Mouse (Mus musculus): ENCODE data around the gene Stra6l.

Gene Stra6l

GRCm38 (mm10) chr4:45844355-45844754, 4.1 kb upstream of the Stra6l start:
- no peak for DNase-seq (ENCODE audit: inconsistent ontology term)

DNA sequence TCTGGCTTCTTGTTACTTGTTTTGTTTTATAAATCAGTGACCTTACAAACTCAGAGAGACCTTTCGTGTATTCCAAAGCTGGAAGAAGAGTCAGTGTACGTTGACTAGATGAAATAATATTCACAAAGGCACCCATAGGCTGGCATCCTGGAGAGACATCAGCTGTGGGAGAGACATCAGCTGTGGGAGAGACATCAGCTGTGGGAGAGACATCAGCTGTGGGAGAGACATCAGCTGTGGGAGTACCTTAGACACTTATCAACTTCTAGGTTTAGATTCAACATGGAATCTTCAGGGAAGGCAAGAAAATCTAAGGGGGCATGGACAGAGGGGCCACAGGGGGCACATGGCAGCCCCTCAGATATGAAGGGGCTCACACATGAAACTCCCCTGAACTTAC, 2.2 kb upstream of the Stra6l start:
- DNase-seq (ENCODE audit: inconsistent ontology term), result no peak

DNA sequence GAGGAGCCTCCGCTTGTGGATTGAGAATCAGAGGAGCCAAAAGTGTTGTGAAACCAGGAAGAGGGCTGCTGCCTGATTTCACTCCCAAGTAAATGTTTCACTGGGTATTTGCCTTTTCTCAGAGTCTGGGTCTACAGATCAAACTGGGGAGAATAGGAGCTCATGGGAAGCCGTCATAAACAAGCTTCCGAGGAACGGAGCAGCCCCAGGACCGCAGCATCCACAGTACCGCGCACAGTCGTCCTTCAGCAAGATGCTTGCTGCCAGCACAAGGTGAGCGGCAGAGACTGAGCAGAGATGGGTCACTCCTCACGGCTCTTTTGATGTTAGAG, 327 bp downstream of the Stra6l start:
- no peak for DNase-seq (ENCODE audit: inconsistent ontology term)

DNA sequence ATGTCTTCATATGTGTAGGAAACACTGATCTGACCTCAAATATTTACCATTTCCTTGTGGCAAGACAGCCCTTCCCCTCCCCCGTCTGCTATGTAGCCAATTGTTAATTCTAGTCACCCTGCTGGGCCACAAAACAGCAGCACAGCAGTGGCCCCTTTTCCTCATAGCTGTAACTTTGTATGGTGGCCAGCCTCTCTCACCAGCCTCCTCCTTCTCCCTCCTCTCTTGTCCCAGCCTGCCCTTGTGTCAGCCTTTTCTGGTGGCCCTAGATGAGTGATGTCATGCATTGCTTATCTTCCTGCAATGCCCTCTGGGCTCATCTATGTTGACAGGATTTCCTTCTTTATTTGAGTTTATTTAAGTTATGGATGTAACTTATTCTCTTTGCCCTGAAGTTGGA, 955 bp downstream of the Stra6l start:
- peak; percentile 26 for DNase-seq (ENCODE audit: inconsistent ontology term)

GRCm38 (mm10) chr4:45851640-45852051, 3.2 kb downstream of the Stra6l start:
- DNase-seq (ENCODE audit: inconsistent ontology term), result peak; percentile 91

GRCm38 (mm10) chr4:45853496-45854246, 5.2 kb downstream of the Stra6l start:
- DNase-seq (ENCODE audit: inconsistent ontology term), result no peak

DNA sequence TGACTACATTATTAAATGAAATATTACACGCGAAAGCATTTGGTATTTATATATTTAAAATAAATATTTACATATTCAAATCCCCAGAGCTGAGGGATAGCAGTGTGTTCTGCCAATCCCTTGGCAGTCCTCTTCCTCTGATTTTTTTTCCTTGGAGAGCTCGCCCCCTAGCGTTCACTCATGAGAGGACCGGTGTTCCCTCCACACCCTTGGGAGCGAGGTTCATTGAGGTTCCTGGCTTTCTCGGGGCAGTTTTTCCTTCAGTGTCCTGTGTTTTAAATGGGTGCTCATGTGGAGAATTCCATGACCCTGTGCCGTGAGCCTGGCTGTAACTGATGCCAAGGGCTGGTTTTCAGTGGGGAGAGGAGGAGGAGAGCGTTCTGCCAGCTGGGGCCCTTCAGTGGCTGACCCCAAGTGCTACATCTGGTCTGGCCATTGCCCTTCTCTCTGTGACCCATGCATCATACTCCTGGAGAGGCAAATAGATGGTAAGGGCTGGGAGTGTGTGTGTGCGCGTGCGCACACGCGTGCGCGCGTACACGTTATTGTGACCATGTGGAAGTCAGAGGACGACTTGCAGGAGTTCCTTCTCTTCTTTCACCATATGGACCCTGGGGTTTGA, 7.5 kb downstream of the Stra6l start:
- peak; percentile 67 for DNase-seq (ENCODE audit: inconsistent ontology term)

GRCm38 (mm10) chr4:45861160-45861559, 12.7 kb downstream of the Stra6l start:
- DNase-seq (ENCODE audit: inconsistent ontology term), result no peak

GRCm38 (mm10) chr4:45867416-45867815, 19.0 kb downstream of the Stra6l start:
- DNase-seq (ENCODE audit: inconsistent ontology term), result no peak

DNA sequence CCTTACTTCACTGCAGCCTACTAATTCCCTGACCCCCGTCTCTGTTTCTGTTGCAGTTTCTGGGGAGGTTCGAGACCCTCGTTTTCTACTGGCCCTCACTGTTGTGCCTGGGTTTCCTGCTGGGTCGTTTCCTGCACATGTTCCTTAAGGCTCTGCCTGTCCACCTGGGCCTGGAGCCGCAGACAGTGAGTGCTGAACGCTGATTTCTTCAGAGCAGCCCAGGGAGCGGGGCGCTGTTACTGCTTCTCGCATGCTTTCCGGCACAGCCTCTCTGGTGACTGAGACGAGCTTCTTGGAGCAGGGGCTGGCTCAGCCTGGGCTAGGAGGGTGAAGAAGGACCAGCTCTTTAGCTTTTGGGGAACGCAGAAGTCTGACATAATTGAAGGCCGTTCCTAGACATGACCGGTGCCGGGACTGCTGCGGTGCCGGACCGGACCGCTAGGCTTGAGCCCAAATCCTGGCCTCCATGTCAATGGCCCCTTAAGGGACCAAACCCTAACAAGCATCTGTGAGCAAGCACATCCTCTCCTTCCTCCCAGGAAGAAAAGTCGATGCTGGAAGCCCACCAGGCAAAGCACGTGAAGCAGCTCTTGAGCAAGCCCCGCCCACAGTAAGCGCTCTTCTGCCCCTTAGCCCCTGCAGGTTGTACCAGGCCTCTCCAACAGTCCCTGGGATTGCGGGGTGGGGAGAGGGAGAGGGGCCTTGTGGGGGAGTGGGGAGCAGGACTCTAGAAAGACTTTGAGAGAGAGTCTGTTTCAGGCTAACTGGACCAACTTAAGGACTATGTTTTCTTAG, 20.8 kb downstream of the Stra6l start:
- DNase-seq (ENCODE audit: inconsistent ontology term), result no peak

DNA sequence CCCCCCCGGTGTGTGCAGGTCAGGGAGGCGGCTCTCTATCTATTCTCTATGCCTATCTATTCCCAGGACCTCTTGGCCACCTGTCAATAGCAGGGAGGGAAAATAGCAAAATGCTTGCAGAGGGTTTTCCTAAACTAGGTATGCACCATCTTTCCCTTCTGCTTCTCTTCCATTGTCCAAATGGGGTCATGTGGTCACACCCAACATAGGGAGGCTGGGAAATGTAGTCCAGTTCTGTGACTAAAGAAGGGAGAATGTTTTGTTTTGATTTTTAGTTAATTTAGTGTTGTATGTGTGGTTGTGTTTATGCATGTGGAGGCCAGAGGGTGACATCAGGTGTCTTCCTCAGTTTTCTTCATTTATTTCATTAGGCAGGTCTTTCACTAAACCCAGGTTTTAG, 23.7 kb downstream of the Stra6l start:
- no peak for DNase-seq (ENCODE audit: inconsistent ontology term)

GRCm38 (mm10) chr4:45878929-45879328, 30.5 kb downstream of the Stra6l start:
- peak; percentile 11 for DNase-seq (ENCODE audit: inconsistent ontology term)

DNA sequence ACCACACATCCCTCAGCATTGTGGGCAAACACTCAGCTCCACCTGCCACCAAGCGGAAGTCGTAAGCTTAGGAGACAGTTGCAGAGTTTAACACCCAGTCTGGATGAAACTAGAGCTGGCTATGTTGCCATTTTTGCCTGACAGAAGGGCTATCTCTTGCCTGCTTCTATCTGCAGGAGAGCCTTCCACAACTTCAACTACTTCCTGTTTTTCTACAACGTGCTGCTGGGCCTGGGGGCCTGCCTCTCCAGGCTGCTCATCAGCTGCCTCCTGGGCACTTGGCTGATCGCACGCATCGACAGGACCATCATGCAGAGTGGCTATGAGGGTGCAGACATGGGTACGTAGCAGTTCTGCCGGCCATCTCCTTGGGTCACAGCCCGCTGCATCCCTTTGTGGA, 34.1 kb downstream of the Stra6l start:
- no peak for DNase-seq (ENCODE audit: inconsistent ontology term)

DNA sequence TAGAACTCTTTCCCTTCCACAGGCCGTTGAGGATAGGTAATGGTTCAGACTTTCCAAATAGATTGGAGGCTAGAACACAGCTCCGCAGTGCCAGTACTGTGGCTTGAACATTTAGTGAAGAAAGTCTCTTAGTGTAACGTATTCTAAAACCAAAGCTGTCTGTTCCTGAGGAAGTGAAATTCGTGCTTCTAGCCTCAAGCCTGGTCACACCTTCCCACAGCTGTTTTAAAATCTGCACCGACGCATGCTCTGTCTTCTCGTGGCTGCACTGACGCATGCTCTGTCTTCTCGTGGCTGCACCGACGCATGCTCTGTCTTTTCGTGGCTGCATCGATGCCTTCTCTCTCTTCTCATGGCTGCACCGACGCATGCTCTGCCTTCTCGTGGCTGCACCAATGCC, 34.8 kb downstream of the Stra6l start:
- DNase-seq (ENCODE audit: inconsistent ontology term), result no peak

GRCm38 (mm10) chr4:45889487-45889886, 41.0 kb downstream of the Stra6l start:
- DNase-seq (ENCODE audit: inconsistent ontology term), result no peak

GRCm38 (mm10) chr4:45890066-45890761, 41.8 kb downstream of the Stra6l start, which contains the start of gene Ccdc180:
Gene Ccdc180, plus strand, starts transcription at chr4:45890303.
- peak; percentile 70 for DNase-seq (ENCODE audit: inconsistent ontology term)

GRCm38 (mm10) chr4:45896425-45897081, 48.1 kb downstream of the Stra6l start:
- DNase-seq (ENCODE audit: inconsistent ontology term), result no peak

- no peak for DNase-seq (ENCODE audit: inconsistent ontology term)
Observed at GRCm38 (mm10) chr4:45898413-45898812, 49.9 kb downstream of the Stra6l start.

DNA sequence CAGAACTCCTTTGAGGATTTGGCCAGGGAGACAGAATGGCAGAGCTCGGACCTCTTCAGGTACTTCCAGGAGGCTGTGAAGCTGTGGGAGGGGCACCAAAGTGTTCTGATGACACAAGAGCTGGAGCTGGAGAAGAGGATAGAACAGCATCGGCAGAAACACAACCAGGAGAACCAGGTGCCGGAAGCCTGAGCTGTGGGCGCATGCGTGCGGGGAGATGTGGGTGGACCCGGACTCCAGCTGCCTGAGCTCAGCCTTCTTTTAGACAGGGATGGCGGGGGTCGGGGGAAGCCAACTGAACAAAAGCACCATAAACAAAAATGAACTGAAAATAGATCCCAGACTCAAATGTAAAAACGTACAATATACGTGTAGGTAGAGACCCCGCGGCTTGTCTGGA, 60.8 kb downstream of the Stra6l start:
- DNase-seq (ENCODE audit: inconsistent ontology term), result no peak

- no peak for DNase-seq (ENCODE audit: inconsistent ontology term)
Observed at GRCm38 (mm10) chr4:45909924-45910323, 61.5 kb downstream of the Stra6l start.

DNA sequence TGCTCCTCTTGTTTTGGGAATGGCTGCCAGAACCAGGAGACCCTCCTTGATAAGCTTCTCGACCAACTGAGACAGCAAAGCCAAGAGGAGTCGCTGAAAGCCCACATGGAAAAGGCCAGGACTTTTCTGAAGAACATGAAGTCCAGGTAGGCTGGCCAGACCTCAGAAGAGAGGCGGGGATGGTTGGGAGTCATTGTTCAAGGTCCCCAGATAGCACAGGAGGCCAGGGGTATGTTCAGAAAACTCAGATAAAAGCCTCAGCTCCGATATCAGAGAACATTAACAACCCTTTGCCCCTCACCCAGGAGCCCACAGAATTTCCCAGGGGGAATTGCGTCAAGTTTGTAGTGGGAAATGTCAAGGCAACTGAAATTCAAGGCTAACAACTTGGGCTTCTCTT, 62.8 kb downstream of the Stra6l start:
- no peak for DNase-seq (ENCODE audit: inconsistent ontology term)

DNA sequence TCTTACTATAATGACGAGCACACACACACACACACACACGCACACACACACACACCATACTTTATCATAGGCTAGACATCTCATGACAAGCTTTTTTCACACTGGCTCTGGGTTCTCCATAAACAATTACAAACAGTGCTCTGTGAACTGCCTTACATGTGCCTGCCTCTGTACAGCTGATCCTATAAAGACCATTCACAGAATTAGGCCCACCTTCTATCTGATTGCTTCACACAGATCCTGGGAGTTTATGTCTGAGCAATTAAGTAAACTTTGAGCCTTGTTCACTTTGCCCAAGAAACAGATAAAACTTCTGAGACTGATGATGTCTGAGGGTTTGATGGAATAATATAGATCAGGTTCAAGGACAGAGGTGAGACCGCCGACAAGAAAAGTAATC, 63.4 kb downstream of the Stra6l start:
- DNase-seq (ENCODE audit: inconsistent ontology term), result no peak
